Mouse (Mus musculus) lung, postnatal 0 days (tissue): ENCODE results near the gene Slc8a2.

Source experiments
- CTCF ChIP-seq: IDR thresholded peaks from 2 replicates; pipeline ENCODE4 v1.5.1; 2016; ENCODE audit warnings: antibody characterized with exemption, mild to moderate bottlenecking
- EP300 ChIP-seq: IDR thresholded peaks from 2 replicates; pipeline ENCODE4 v1.6.1; 2016; ENCODE audit warnings: antibody characterized with exemption, mild to moderate bottlenecking, control low read depth

DNA sequence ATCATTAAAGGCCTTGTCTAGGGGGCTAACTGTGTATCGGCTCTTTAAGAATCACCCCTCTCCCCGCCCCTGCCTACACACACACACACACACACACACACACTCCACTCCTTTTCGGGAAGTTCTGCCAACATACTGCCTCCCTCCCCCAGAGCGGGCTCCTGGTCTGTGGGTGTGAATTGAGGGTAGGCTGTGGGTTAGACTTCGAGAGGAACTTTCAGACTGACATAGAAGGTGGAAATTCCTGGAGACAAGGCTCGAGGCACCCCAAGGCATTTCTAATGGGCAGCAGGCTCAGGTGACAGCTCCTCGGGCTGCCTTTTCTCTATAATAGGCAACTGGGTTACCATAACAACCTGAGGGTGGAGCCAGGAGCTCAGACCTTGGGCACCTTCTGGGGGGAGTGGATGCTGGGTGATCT lies 2.5 kb downstream of the Slc8a2 start:
- TF ChIP-seq CTCF, result no peak
- no peak for TF ChIP-seq EP300
